Mouse (Mus musculus) kidney, embryonic 16.5 days (tissue): ENCODE results near the gene Epop. TPM values are rescaled to one million over a fixed set of nuclear protein-coding genes. Genes with fewer than 3 reads are reported as not detected.

Source experiments
- ATAC-seq: fragments of 200-750 bp; cut with Nextera tagmentation; 2 replicates; pipeline ENCODE4 v1.8.0; 2017; ENCODE audit warnings: moderate TSS enrichment; ENCODE audit not compliant: low FRiP score, low TSS enrichment
- H3K27ac ChIP-seq: fragments of 300-500 bp; sonication (generic); 2 replicates; pipeline ENCODE4 v1.5.1; 2014; ENCODE audit warnings: low read length
- H3K27me3 ChIP-seq: fragments of 300-500 bp; sonication (generic); 2 replicates; pipeline ENCODE4 v1.6.1; 2014; ENCODE audit warnings: low read length, control low read depth, mixed read lengths; ENCODE audit not compliant: insufficient read depth
- H3K36me3 ChIP-seq: fragments of 300-500 bp; sonication (generic); 2 replicates; pipeline ENCODE4 v1.6.1; 2014; ENCODE audit warnings: low read length, control low read depth, mixed read lengths; ENCODE audit not compliant: insufficient read depth
- H3K4me1 ChIP-seq: fragments of 300-500 bp; sonication (generic); 2 replicates; pipeline ENCODE4 v1.6.1; 2014; ENCODE audit warnings: low read length, control low read depth, mixed read lengths; ENCODE audit not compliant: insufficient read depth
- H3K4me2 ChIP-seq: fragments of 300-500 bp; sonication (generic); replicated peaks from 2 replicates; pipeline ENCODE4 v1.6.1; 2014; ENCODE audit warnings: low read depth, low read length
- H3K4me3 ChIP-seq: fragments of 300-500 bp; sonication (generic); 2 replicates; pipeline ENCODE4 v1.5.1; 2014; ENCODE audit warnings: mild to moderate bottlenecking, low read length
- H3K9ac ChIP-seq: fragments of 300-500 bp; sonication (generic); replicated peaks from 2 replicates; pipeline ENCODE4 v1.6.1; 2014; ENCODE audit warnings: low read length
- H3K9me3 ChIP-seq: fragments of 300-500 bp; sonication (generic); 2 replicates; pipeline ENCODE4 v1.6.1; 2016; ENCODE audit warnings: low read length, control low read depth
- WGBS: fragments of 180-500 bp; shearing (Covaris S2); extraction: QIAGEN DNeasy Blood & Tissue Kit; methylation state at CpG from one replicate; pipeline ENCODE4 v1.1.7; 2014; 5-methylcytosine and 5-hydroxymethylcytosine counted together
- polyA plus RNA-seq: library from polyadenylated mRNA; unstranded; fragments of >200 nt; fragmentation: Nextera tagmentation; extraction: Ambion mirVana; gene quantifications from 2 replicates; pipeline ENCODE4 v1.2.1, GENCODE M21; 2015

Epop gene
- polyA plus RNA-seq, 1 experiment from 2014 or later, result 2.3 TPM

- Histone ChIP-seq H3K4me3 (no peak overlapping the region), H3K27ac (no peak overlapping the region), H3K4me1 (peaks cover 20% of the 10 kb centered on the region), H3K9ac (no peak overlapping the region), H3K36me3 (no peaks in the 10 kb centered on the region), H3K27me3 (peaks cover 51% of the 10 kb centered on the region), H3K4me2 (no peak overlapping the region), H3K9me3 (no peaks in the 10 kb centered on the region)
- no peak for ATAC-seq
- WGBS, result 60% methylated on average over 9 of the region's 9 CpGs
Measured at GRCm38 (mm10) chr11:97623166-97623565, 6.3 kb downstream of the Epop start.

DNA sequence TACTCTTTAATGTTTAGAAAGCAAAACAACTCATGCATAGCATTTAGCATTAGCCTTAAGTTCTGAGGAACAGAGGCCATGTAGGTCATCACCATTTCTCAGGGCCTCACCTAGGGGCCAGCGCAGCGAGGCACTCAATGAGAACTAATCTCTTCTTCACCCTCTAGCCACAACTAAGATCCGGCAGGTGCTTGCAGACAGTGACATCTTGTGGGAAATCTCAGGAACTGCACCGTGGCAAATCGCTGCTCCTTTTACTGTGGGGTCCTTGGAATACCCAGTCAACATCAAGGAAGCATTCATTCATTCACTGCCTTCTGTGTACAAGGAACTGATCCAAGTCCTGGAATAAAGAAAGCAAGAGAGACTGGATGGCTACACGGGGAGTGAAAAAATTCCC is 7.1 kb downstream of the Epop start:
- WGBS, result 4% methylated on average over 6 of the region's 6 CpGs
- Histone ChIP-seq H3K4me3 (no peak overlapping the region), H3K27ac (no peak overlapping the region), H3K9me3 (no peaks in the 10 kb centered on the region), H3K36me3 (no peaks in the 10 kb centered on the region), H3K4me2 (no peak overlapping the region), H3K9ac (no peak overlapping the region), H3K27me3 (peaks cover 44% of the 10 kb centered on the region), H3K4me1 (peaks cover 13% of the 10 kb centered on the region)
- ATAC-seq, result peak; percentile 36; the same call in 1 of the 2 replicates

DNA sequence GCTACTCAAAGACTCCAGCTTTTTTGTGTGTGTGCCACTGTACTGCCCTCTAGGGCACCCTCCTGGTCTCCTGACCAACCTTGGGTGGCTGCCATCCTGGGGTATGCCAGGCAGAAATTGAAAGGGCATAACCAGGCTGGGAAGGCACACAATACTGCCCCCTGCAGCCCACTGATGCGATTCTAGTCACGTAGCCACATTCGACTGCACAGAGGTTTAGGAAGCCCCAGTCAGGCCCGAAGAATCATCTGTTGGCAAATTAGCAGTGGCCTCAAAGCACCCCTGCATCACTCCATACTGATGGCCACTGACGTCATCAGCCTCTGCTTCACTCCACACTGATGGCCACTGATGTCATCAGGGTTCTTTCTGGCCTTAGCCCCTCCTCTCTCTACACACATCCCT is 10.1 kb downstream of the Epop start:
- 42% methylated on average over 5 of the region's 5 CpGs for WGBS
- no peak overlapping the region for H3K27ac ChIP-seq
- no peak for ATAC-seq
- no peak overlapping the region for H3K4me2 ChIP-seq
- no peak overlapping the region for H3K9ac ChIP-seq
- H3K9me3 ChIP-seq, result no peaks in the 10 kb centered on the region
- H3K4me3 ChIP-seq, result no peak overlapping the region
- H3K4me1 ChIP-seq, result no peaks in the 10 kb centered on the region
- no peaks in the 10 kb centered on the region for H3K36me3 ChIP-seq
- peaks cover 18% of the 10 kb centered on the region for H3K27me3 ChIP-seq

DNA sequence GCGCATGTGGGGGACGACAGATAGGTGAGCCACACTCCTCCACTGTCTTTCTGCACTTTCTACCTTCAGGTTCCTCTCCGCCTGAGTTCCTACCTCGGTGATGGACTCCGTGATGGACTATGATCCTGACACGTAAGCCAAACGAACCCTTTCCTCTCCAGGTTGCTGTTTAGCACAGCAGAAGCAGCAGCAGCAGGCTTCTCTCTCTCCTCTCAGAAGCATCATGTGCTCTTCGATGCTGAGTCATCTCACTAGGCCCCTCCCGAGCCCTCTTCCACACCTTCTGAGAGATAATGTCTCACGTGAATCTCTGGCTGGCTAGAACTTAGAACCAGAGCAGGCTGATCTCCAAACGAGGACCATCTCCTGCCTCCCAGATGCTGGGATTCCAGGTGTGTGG is 11.1 kb downstream of the Epop start:
- H3K9ac ChIP-seq, result no peak overlapping the region
- H3K4me1 ChIP-seq, result no peaks in the 10 kb centered on the region
- no peak overlapping the region for H3K4me2 ChIP-seq
- H3K27me3 ChIP-seq, result peaks cover 7% of the 10 kb centered on the region
- ATAC-seq, result no peak
- no peaks in the 10 kb centered on the region for H3K9me3 ChIP-seq
- H3K36me3 ChIP-seq, result no peaks in the 10 kb centered on the region
- no peak overlapping the region for H3K27ac ChIP-seq
- WGBS, result 34% methylated on average over 11 of the region's 11 CpGs
- H3K4me3 ChIP-seq, result no peak overlapping the region

DNA sequence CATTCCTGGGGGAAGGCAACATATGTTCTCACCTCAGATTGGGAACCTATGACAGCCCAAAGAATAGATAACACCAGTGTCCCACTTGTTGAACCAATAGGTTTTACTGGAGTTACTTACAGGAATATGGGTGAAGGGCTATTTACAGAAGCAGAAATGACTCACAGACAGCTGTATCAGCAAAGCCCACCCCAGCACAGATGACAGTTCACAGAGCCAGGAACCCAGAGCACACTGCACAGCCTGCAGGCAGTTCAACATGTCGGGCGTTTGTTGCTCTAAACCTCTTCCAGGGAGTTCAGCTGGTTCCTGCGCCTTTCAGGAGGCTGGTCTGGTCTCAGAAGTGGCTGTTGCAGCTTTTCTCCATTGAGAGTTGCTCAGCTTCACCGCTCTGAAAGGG is 14.2 kb downstream of the Epop start:
- WGBS, result 83% methylated on average over 4 of the region's 4 CpGs
- no peaks in the 10 kb centered on the region for H3K36me3 ChIP-seq
- ATAC-seq, result no peak
- H3K4me3 ChIP-seq, result no peak overlapping the region
- peaks cover 6% of the 10 kb centered on the region; the same call in 1 of the 2 replicates for H3K27me3 ChIP-seq
- no peaks in the 10 kb centered on the region for H3K9me3 ChIP-seq
- no peaks in the 10 kb centered on the region for H3K4me1 ChIP-seq
- H3K4me2 ChIP-seq, result no peak overlapping the region
- H3K27ac ChIP-seq, result no peak overlapping the region
- no peak overlapping the region for H3K9ac ChIP-seq

DNA sequence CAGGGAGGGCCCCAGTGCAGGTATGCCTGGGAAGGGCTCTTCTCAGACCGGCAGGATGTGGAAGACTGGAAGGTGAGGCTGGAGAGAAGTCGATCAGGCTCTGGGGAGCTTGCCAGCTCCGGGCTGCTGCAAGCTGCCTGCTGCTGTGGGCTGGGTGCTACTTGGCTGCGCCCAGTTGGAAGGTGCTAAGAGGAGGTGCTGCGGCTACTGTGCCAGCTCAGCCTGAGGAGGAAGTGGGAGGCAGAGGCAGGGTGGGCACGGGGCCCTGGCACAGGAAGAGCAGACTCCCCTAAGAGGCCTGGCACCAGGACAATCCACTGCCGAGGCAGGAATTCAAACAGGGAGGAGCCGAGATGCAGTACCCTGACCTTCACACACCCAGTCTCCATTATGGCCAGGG is 18.4 kb downstream of the Epop start:
- H3K9me3 ChIP-seq, result no peaks in the 10 kb centered on the region
- peaks cover 2% of the 10 kb centered on the region; the same call in 1 of the 2 replicates for H3K27me3 ChIP-seq
- H3K4me3 ChIP-seq, result no peak overlapping the region
- 63% methylated on average over 8 of the region's 8 CpGs for WGBS
- H3K36me3 ChIP-seq, result no peaks in the 10 kb centered on the region
- no peak overlapping the region for H3K27ac ChIP-seq
- no peak overlapping the region for H3K9ac ChIP-seq
- no peak for ATAC-seq
- no peaks in the 10 kb centered on the region for H3K4me1 ChIP-seq
- H3K4me2 ChIP-seq, result no peak overlapping the region

- no peak overlapping the region for H3K27ac ChIP-seq
- WGBS, result 82% methylated on average over 13 of the region's 13 CpGs
- no peaks in the 10 kb centered on the region for H3K9me3 ChIP-seq
- peaks cover 2% of the 10 kb centered on the region; the same call in 1 of the 2 replicates for H3K27me3 ChIP-seq
- ATAC-seq, result no peak
- no peak overlapping the region for H3K4me3 ChIP-seq
- H3K9ac ChIP-seq, result no peak overlapping the region
- no peaks in the 10 kb centered on the region for H3K36me3 ChIP-seq
- H3K4me2 ChIP-seq, result no peak overlapping the region
- H3K4me1 ChIP-seq, result no peaks in the 10 kb centered on the region
Measured at GRCm38 (mm10) chr11:97609743-97610142, 19.8 kb downstream of the Epop start.

DNA sequence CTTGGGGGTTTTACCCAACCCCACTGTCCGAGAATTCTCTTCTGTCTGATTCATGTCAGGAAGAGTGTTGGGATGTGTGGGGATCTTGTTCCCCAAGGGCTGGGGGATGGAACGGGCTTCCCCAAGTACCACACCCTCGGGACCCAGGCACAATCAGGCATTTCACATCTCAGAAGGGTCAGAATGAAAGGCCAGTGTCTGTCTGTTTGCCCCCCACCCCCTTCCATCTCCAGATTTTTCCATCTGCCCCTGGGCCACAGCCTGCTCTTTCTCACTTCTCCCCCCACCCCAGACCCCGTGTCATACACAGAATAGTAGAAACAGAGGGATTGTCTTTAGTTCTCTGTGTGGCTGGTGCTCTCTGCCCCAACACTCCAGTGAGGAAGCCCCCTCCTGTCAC is 20.6 kb downstream of the Epop start:
- H3K4me3 ChIP-seq, result no peak overlapping the region
- no peak overlapping the region for H3K9ac ChIP-seq
- H3K27ac ChIP-seq, result no peak overlapping the region
- H3K9me3 ChIP-seq, result no peaks in the 10 kb centered on the region
- H3K4me1 ChIP-seq, result no peaks in the 10 kb centered on the region
- no peaks in the 10 kb centered on the region for H3K36me3 ChIP-seq
- WGBS, result 60% methylated on average over 4 of the region's 4 CpGs
- H3K27me3 ChIP-seq, result peaks cover 2% of the 10 kb centered on the region; the same call in 1 of the 2 replicates
- H3K4me2 ChIP-seq, result no peak overlapping the region
- ATAC-seq, result no peak

DNA sequence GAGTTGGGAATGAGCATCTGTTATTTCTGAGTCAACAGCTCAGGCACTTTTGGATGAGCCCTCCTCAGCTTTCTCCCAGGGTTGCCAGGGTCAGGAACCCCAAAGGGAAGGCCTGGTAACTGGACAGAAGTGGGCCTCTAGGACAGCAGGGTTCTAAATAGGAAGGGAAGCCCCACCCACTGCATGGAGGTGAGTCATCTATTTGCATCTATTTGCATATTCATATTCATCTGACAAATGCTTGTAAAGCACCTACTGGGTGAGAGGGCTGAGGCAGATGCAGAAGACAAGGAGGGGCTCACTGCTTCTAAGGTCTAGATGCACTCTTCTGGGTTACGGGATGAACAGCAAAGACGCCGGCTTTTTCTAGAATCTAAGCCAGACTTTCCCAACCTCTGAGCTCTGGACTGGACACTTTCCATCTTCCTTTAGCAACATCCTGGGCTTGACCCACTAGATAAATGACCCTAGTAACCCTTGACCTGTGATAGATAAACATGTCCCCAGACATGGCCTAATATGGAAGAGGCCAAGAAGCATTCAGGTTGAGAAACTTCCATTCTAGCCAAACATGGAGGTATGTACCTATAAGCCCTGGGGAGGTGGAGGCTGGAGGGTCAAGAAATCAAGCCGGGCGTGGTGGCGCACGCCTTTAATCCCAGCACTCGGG is 22.3 kb downstream of the Epop start:
- ATAC-seq, result no peak
- H3K27ac ChIP-seq, result no peak overlapping the region
- H3K9ac ChIP-seq, result no peak overlapping the region
- H3K27me3 ChIP-seq, result peaks cover 2% of the 10 kb centered on the region; the same call in 1 of the 2 replicates
- WGBS, result 97% methylated on average over 8 of the region's 8 CpGs
- no peak overlapping the region for H3K4me2 ChIP-seq
- H3K36me3 ChIP-seq, result no peaks in the 10 kb centered on the region
- H3K9me3 ChIP-seq, result no peaks in the 10 kb centered on the region
- no peak overlapping the region for H3K4me3 ChIP-seq
- no peaks in the 10 kb centered on the region for H3K4me1 ChIP-seq

GRCm38 (mm10) chr11:97603891-97604290 is 25.6 kb downstream of the Epop start:
- Histone ChIP-seq H3K27ac (no peak overlapping the region), H3K27me3 (no peaks in the 10 kb centered on the region), H3K4me2 (no peak overlapping the region; the same call in 1 of the 2 replicates), H3K9me3 (no peaks in the 10 kb centered on the region), H3K4me3 (no peak overlapping the region), H3K4me1 (no peaks in the 10 kb centered on the region), H3K9ac (no peak overlapping the region), H3K36me3 (no peaks in the 10 kb centered on the region)
- ATAC-seq, result no peak
- 33% methylated on average over 10 of the region's 10 CpGs for WGBS
